Mouse (Mus musculus) erythroblast, embryonic 14.5 days (primary cell): ENCODE data around the gene Rell1.

ENCODE experiments used
- GATA1 ChIP-seq: IDR thresholded peaks from 2 replicates; pipeline ENCODE4 v1.6.1; 2012; ENCODE audit warnings: low read length, inconsistent platforms, mixed read lengths
- TAL1 ChIP-seq: IDR thresholded peaks from 3 replicates; pipeline ENCODE4 v1.6.1; 2012; ENCODE audit warnings: low read length, inconsistent platforms, mixed read lengths

DNA sequence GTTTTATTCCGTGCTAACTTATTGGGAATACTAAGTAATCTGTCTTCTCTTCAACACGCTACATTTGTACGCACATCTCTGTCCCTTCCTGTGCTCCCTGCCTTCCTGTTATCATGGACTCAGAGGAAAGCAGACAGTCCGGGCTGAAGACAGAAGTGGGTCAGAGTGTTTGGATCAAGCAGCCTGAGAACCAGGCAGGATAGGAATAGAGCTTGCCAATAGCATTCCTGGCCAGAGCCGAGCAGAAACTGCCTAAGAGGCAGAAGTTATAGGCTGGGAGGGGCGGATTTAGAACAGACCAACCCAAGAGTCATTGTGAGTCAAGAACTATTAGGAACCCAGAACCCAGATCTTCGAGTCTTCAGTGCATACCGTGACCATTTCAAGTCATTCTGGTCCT, 34.6 kb upstream of the Rell1 start:
- TF ChIP-seq GATA1: no peak
- no peak for TF ChIP-seq TAL1
